Mouse (Mus musculus) liver, embryonic 14.5 days (tissue): ENCODE measurements at regions not wholly inside any gene's neighbourhood (a gene's known extent, or its start where the extent isn't known, plus 50 kb on each side); places are given as distances from the start of the nearest gene placed in this dataset.

ENCODE experiments used
- ATAC-seq: fragments of 200-750 bp; cut with Nextera tagmentation; 2 replicates; pipeline ENCODE4 v1.8.0; 2017; ENCODE audit warnings: moderate number of reproducible peaks, mild to moderate bottlenecking, moderate library complexity; ENCODE audit not compliant: insufficient read depth
- DNase-seq, 3 experiments: peaks; one replicate each; pipeline ENCODE4 v3.0.0-alpha.2; 2012 to 2013; ENCODE audit warnings: low read depth in 3 of 3, low spot score in 3 of 3
- H3K27ac ChIP-seq: fragments of 300-500 bp; sonication (generic); 2 replicates; pipeline ENCODE4 v1.5.1; 2014; ENCODE audit warnings: moderate library complexity, mild to moderate bottlenecking, control low read depth, inconsistent platforms
- H3K27me3 ChIP-seq: fragments of 300-500 bp; sonication (generic); 2 replicates; pipeline ENCODE4 v1.6.1; 2014; ENCODE audit warnings: mild to moderate bottlenecking, low read length, moderate library complexity; ENCODE audit not compliant: control insufficient read depth, insufficient read depth
- H3K36me3 ChIP-seq: fragments of 300-500 bp; sonication (generic); replicated peaks from 2 replicates; pipeline ENCODE4 v1.6.1; 2014; ENCODE audit warnings: low read depth; ENCODE audit not compliant: control insufficient read depth, insufficient read depth
- H3K4me1 ChIP-seq, 2 experiments: fragments of 200-500 bp in 1 of 2; fragments of 300-500 bp in 1 of 2; sonication (generic) in 1 of 2; replicated peaks; 2 replicates each; pipeline ENCODE4 v1.6.1; 2012 to 2014; ENCODE audit warnings: antibody characterized with exemption in 1 of 2, inconsistent platforms in 1 of 2, low read length in 1 of 2; ENCODE audit not compliant: control insufficient read depth in 2 of 2, insufficient read depth in 2 of 2
- H3K4me2 ChIP-seq: fragments of 300-500 bp; sonication (generic); 2 replicates; pipeline ENCODE4 v1.6.1; 2014; ENCODE audit warnings: low read depth, mild to moderate bottlenecking, control low read depth, moderate library complexity
- H3K4me3 ChIP-seq, 2 experiments: fragments of 200-500 bp in 1 of 2; fragments of 300-500 bp in 1 of 2; sonication (generic) in 1 of 2; 2 replicates each; pipeline ENCODE4 v1.5.1; 2012 to 2014; ENCODE audit warnings: low read depth in 2 of 2, low read length in 2 of 2, mild to moderate bottlenecking in 2 of 2, control low read depth in 1 of 2, inconsistent platforms in 1 of 2, moderate library complexity in 1 of 2; ENCODE audit not compliant: insufficient read depth in 1 of 2
- H3K9ac ChIP-seq: fragments of 300-500 bp; sonication (generic); replicated peaks from 2 replicates; pipeline ENCODE4 v1.6.1; 2014; ENCODE audit warnings: mild to moderate bottlenecking, control low read depth, moderate library complexity
- H3K9me3 ChIP-seq: fragments of 300-500 bp; sonication (generic); 2 replicates; pipeline ENCODE4 v1.6.1; 2016; ENCODE audit warnings: low read length, mixed read lengths; ENCODE audit not compliant: control insufficient read depth
- CTCF ChIP-seq: IDR thresholded peaks from 2 replicates; pipeline ENCODE4 v1.5.1; 2016; ENCODE audit warnings: antibody characterized with exemption, low read depth, control low read depth
- EP300 ChIP-seq: IDR thresholded peaks from 2 replicates; pipeline ENCODE4 v1.6.1; 2016; ENCODE audit warnings: antibody characterized with exemption, low read depth
- WGBS: fragments of 180-500 bp; shearing (Covaris S2); extraction: QIAGEN DNeasy Blood & Tissue Kit; methylation state at CpG from one replicate; pipeline ENCODE4 v1.1.7; 2014; ENCODE audit not compliant: insufficient replicate concordance; 5-methylcytosine and 5-hydroxymethylcytosine counted together

DNA sequence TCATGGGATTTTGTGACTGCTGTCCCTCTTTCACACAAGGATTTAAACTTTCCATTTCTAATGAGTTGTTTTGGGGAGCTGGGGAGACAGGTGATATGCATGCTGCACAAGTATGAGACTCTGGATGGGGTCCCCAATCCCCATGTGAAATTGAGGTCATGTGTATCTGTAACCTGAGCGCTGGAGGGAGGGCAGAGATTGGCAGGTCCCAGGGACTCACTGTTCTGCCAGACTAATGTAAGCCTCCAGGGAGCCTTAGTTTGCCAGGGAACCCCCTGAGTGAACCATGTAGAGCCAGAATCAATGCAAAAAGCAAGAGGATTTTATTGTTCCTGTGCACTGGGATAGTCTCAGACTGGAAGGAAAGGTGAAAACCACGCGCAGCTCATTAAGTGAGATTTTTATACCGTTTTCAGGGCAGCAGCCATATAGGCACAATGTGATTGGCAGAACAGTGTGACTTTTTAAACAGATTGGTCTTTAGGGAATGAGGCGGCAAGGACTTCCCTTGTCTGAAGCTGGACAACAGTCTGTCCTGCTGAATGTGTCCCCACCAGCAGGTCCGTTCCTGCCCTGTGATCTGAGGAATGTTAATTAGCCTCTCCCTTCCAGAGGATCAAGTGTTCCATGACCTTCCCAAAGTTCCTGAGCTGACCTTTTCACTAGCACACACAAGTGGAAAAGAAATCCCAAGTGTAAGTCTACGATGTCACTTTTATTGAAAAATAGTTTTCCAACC is 59.9 kb upstream of the Oxgr1 start:
- no peaks in the 10 kb centered on the region for H3K27me3 ChIP-seq
- no peaks in the 10 kb centered on the region for H3K36me3 ChIP-seq
- H3K9me3 ChIP-seq, result no peaks in the 10 kb centered on the region
- DNase-seq (no peak), ATAC-seq (no peak)
- H3K4me2 ChIP-seq, result no peak overlapping the region
- H3K4me3 ChIP-seq, result no peak overlapping the region
- H3K9ac ChIP-seq, result no peak overlapping the region
- no peak for TF ChIP-seq CTCF
- TF ChIP-seq EP300, result no peak
- WGBS, result 66% methylated on average over 7 of the region's 7 CpGs
- H3K27ac ChIP-seq, result no peak overlapping the region
- H3K4me1 ChIP-seq, result no peaks in the 10 kb centered on the region

DNA sequence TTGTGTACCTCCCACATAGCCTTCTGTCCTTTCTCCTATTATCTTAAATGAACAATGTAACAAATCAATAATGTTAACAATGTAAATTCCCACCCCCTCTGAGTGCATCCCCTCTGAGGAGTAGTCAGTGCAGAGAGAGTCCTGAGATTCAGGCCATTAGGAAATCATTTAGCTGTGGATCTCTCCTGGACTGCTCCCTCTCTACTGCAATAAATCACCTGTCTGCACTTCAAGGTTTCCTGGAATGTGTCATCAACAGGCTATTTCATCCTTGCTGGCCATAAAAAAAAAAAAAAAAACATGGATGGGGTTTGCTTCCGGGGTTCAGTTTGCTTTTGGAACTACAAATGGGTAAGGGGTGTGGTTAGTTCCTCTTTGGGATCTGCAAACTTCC is 60.5 kb upstream of the Oxgr1 start:
- Histone ChIP-seq H3K27ac (no peak overlapping the region), H3K27me3 (no peaks in the 10 kb centered on the region), H3K9ac (no peak overlapping the region), H3K4me3 (no peak overlapping the region), H3K9me3 (no peaks in the 10 kb centered on the region), H3K4me2 (no peak overlapping the region), H3K4me1 (no peaks in the 10 kb centered on the region), H3K36me3 (no peaks in the 10 kb centered on the region)
- WGBS, result 19% methylated on average over 1 of the region's 1 CpGs
- TF ChIP-seq EP300 (no peak), CTCF (no peak)
- ATAC-seq (no peak), DNase-seq (no peak)

DNA sequence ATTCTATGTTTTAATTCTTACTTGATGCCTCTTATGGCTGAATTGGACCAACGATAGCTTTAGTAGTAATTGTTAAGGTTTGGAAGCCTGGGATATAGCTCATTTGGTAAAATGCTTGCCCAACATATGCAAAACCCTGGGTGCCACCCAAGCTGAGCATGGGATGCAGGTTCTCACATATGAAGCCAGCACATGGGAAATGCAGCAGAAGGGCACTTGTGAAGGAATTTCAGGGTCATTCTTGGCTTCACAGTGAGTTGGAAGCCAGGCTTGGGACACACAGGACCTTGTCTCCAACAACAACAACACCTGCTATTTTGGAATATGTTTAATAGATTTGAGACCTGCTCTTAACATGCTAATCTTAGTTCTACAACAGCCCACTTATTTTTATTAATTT is 67.6 kb upstream of the Oxgr1 start:
- no peaks in the 10 kb centered on the region for H3K27me3 ChIP-seq
- no peak overlapping the region for H3K4me3 ChIP-seq
- ATAC-seq (no peak), DNase-seq (no peak)
- WGBS, result 69% methylated on average over 1 of the region's 1 CpGs
- no peak overlapping the region for H3K27ac ChIP-seq
- H3K9ac ChIP-seq, result no peak overlapping the region
- no peaks in the 10 kb centered on the region for H3K4me1 ChIP-seq
- no peaks in the 10 kb centered on the region for H3K36me3 ChIP-seq
- no peak for TF ChIP-seq CTCF
- no peak for TF ChIP-seq EP300
- no peak overlapping the region for H3K4me2 ChIP-seq
- no peaks in the 10 kb centered on the region for H3K9me3 ChIP-seq

DNA sequence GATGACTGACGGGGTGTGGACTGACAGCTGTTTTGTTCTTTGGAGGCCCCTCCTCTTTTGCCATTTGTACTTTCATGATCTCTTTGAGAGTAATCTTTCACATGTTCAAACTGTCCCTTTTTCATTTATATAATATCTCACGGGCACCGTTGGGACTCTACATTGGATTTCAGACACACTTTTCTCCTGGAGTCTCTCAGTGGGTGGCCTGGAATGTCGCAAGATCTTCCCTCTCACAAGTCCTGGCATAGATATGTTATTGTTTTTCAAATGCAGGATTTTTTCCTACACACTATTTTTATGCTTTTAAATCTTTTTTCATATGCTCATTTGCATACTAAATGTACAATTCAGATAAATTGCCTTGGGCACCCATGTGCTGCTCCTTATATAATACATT is 71.1 kb upstream of the Oxgr1 start:
- ATAC-seq (no peak), DNase-seq (no peak)
- H3K9ac ChIP-seq, result no peak overlapping the region
- TF ChIP-seq CTCF (no peak), EP300 (no peak)
- H3K4me1 ChIP-seq, result no peaks in the 10 kb centered on the region
- no peaks in the 10 kb centered on the region for H3K27me3 ChIP-seq
- H3K4me3 ChIP-seq, result no peak overlapping the region
- 69% methylated on average over 4 of the region's 4 CpGs for WGBS
- H3K9me3 ChIP-seq, result no peaks in the 10 kb centered on the region
- H3K4me2 ChIP-seq, result no peak overlapping the region
- H3K27ac ChIP-seq, result no peak overlapping the region
- no peaks in the 10 kb centered on the region for H3K36me3 ChIP-seq

DNA sequence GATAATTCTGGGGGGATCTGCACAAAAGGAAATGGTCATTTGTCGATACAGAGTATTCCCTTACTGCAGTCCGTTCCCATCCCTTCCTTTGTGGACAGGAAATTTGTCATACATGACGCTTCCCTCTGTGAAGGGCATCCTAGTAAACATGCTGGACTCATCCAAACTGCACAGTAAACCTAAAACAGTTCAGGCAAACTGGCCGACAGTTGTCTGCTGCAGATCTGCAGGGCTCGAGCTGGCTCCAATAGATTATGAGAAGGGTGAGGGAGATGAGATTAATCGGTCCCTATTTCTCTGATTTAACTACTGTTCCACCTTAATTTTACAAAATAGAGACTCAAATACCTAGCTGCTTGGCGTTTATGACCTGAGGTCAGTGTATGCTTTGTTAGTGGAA is 76.3 kb upstream of the Oxgr1 start:
- Histone ChIP-seq H3K4me1 (no peaks in the 10 kb centered on the region), H3K36me3 (no peaks in the 10 kb centered on the region), H3K27me3 (no peaks in the 10 kb centered on the region), H3K4me2 (no peak overlapping the region), H3K9ac (no peak overlapping the region), H3K9me3 (no peaks in the 10 kb centered on the region), H3K27ac (no peak overlapping the region), H3K4me3 (no peak overlapping the region)
- WGBS, result 66% methylated on average over 7 of the region's 7 CpGs
- DNase-seq (no peak), ATAC-seq (no peak)
- TF ChIP-seq CTCF (no peak), EP300 (no peak)

DNA sequence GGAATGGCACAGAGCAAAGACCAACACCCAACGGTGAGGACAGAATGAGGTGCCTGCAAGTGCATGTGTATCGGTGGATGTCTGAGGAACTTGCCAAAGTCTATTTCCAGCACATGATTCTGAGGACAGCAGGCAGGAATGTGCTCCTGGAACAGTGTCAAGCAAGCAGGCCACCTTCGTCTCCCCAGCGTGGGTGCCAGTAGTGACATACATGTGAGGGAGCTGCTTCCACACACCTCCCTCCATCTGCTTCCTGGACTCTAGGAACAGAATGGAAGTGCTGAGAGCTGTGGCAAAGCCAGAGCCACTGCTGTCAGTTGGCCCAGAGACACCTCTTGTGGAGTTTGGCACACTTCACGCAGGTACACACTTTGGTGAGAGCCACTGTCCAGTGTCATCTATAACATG is 76.9 kb upstream of the Oxgr1 start:
- no peak overlapping the region for H3K4me3 ChIP-seq
- H3K27me3 ChIP-seq, result no peaks in the 10 kb centered on the region
- ATAC-seq (no peak), DNase-seq (no peak)
- no peak overlapping the region for H3K9ac ChIP-seq
- no peak for TF ChIP-seq EP300
- no peak for TF ChIP-seq CTCF
- no peaks in the 10 kb centered on the region for H3K36me3 ChIP-seq
- H3K27ac ChIP-seq, result no peak overlapping the region
- WGBS, result 79% methylated on average over 5 of the region's 5 CpGs
- no peaks in the 10 kb centered on the region for H3K4me1 ChIP-seq
- H3K9me3 ChIP-seq, result no peaks in the 10 kb centered on the region
- H3K4me2 ChIP-seq, result no peak overlapping the region
